Mouse (Mus musculus) lung, adult 2 months (tissue): ENCODE measurements around the gene Agfg1.

Experiments used
- CTCF ChIP-seq: fragments of 200-500 bp; IDR thresholded peaks from 2 replicates; pipeline ENCODE4 v1.5.1; 2011; ENCODE audit warnings: mild to moderate bottlenecking, low read length, control low read depth; ENCODE audit not compliant: insufficient read depth
- POLR2A ChIP-seq: fragments of 200-500 bp; IDR thresholded peaks from 2 replicates; pipeline ENCODE4 v1.6.1; 2011; ENCODE audit warnings: low read depth, mild to moderate bottlenecking, control low read depth, low read length, borderline replicate concordance; ENCODE audit errors: extremely low read depth

DNA sequence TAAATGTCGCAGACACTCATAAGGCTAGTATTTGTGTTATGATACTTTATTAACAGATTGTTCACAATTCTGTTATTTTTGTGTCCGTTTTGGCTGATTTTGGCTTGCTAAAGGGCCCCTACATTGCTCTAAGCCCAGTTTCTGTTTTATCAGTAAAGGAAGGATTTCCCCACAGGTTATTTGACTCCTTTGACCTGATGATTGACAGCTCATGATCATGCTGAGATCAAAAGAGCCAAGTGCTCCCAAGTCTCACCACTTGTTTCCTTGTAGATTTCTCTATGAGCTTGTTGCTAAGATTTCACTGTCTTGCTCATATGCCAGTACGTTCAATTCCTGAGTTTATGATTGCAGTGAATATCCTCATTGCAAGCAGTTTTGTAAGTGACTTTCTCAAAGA is 30.9 kb downstream of the Agfg1 start:
- no peak for TF ChIP-seq POLR2A
- no peak for TF ChIP-seq CTCF
